Mouse (Mus musculus): ENCODE data around the gene Plcd1. TPM values are rescaled to one million over a fixed set of nuclear protein-coding genes. Genes with fewer than 3 reads are reported as not detected.

Plcd1 gene
- polyA plus RNA-seq, 1 experiment from 2014 or later = 57.9 TPM

DNA sequence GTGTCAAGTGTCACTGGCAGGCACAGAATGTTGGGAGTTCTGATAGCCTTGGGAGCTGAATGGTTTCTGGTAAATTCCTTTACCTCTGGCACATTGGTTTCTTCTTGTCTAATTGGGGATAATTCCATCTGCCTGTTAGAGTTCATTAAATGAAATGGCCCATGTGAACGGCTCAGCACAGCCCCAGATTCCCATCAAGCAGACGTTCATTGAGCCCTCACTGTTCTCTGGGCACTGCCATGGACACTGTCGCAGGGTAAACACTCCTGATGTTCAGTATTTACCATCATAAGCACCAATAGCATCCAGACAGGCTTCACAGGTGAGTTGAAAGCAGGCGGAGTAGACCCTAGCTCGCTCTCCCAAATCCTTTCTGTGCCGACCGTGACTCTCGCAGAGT is 59.2 kb downstream of the Plcd1 start:
- no peaks in the 10 kb centered on the region for H3K27me3 ChIP-seq
- ATAC-seq (no peak), DNase-seq (ENCODE audit: low read depth, low spot score) (no peak)
- no peak for TF ChIP-seq CTCF (IDR thresholded peaks at IDR 0.05)
- POLR2A ChIA-PET = no interaction called here
- CTCF ChIA-PET = interaction anchor here (0.6 to 3.4 kb wide), 2 partner anchors 113 to 497 kb away, joined by 3 to 18 read pairs; no protein-coding TSS in a partner anchor
- in situ Hi-C loops (cut with MboI; ENCODE audit: low pct_unique_long_range_greater_than_20kb) = loop anchor here (5.0 kb wide), 1 partner anchor 33 kb away; no protein-coding TSS in a partner anchor

GRCm38 (mm10) chr9:119033111-119033921 is 60.0 kb downstream of the Plcd1 start:
- ChIA-PET POLR2A (no interaction called here), CTCF (interaction anchor here (3.4 kb wide), 1 partner anchor 113 kb away, joined by 18 read pairs; no protein-coding TSS in a partner anchor)
- H3K27me3 ChIP-seq = no peaks in the 10 kb centered on the region
- no peak for TF ChIP-seq CTCF (IDR thresholded peaks at IDR 0.05)
- no peak for DNase-seq (ENCODE audit: low read depth, low spot score)
- in situ Hi-C loops (cut with MboI; ENCODE audit: low pct_unique_long_range_greater_than_20kb) = loop anchor here (5.0 kb wide), 1 partner anchor 34 kb away; no protein-coding TSS in a partner anchor
- no peak for ATAC-seq

- no peak for ATAC-seq
- no peak for DNase-seq (ENCODE audit: low read depth, low spot score)
- TF ChIP-seq CTCF (IDR thresholded peaks at IDR 0.05) = no peak
- POLR2A ChIA-PET = no interaction called here
- no peaks in the 10 kb centered on the region for H3K27me3 ChIP-seq
- CTCF ChIA-PET = interaction anchor here (3.4 kb wide), 1 partner anchor 112 kb away, joined by 18 read pairs; no protein-coding TSS in a partner anchor
- in situ Hi-C loops (cut with MboI; ENCODE audit: low pct_unique_long_range_greater_than_20kb) = loop anchor here (5.0 kb wide), 1 partner anchor 35 kb away; no protein-coding TSS in a partner anchor
These were observed 60.8 kb downstream of the Plcd1 start for GRCm38 (mm10) chr9:119032538-119032937.

DNA sequence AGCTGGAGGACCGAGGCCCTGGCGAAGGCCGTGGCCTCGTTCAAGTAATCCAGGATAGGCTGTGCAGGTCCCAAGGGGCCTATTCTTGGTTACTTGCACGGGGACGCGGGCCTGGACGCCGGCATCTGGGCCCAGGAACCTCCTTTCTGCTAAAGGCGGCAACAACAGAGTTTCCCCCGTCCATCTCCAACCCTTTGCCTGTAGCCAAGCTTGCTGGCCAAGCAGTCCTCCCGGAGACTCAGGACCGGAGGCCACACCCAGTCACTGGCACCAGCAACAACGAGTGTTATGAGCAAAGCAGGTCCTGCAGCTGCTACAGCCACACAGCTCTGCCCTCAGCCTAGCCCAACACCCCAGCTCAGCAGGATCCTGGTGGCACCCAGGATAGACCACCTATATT is 61.5 kb downstream of the Plcd1 start:
- in situ Hi-C loops (cut with MboI; ENCODE audit: low pct_unique_long_range_greater_than_20kb) = loop anchor here (5.0 kb wide), 1 partner anchor 36 kb away; no protein-coding TSS in a partner anchor
- DNase-seq (ENCODE audit: low read depth, low spot score) (no peak), ATAC-seq (no peak)
- no peak for TF ChIP-seq CTCF (IDR thresholded peaks at IDR 0.05)
- POLR2A ChIA-PET = no interaction called here
- no peaks in the 10 kb centered on the region for H3K27me3 ChIP-seq
- CTCF ChIA-PET = interaction anchor here (3.4 kb wide), 1 partner anchor 111 kb away, joined by 18 read pairs; no protein-coding TSS in a partner anchor

GRCm38 (mm10) chr9:119031038-119031437 is 62.3 kb downstream of the Plcd1 start:
- POLR2A ChIA-PET = no interaction called here

DNA sequence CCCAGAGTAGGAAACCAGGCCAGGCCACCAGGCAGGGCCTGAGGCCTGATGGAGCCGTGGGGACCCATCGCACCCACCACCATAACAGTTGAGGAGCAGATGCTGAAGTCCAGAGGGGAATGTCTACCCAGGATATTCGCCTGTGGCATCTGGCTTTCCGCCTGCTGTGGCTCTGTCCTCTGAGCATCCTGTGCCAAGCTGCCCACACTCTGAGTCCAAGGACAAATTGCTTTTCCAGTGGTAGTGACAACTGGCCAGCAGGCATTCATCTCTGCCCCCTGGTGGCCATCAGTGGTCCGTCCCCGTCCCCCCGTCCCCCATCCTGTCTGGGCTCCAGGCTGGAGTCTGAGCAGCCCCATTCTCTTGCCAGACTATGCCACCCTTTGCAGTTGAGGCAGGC is 63.7 kb downstream of the Plcd1 start:
- ATAC-seq = no peak
- H3K27me3 ChIP-seq = no peaks in the 10 kb centered on the region

More at GRCm38 (mm10) chr9:119031038-119031437, 62.3 kb downstream of the Plcd1 start:
- CTCF ChIA-PET = interaction anchor here (3.4 kb wide), 1 partner anchor 110 kb away, joined by 18 read pairs; no protein-coding TSS in a partner anchor
- in situ Hi-C loops (cut with MboI; ENCODE audit: low pct_unique_long_range_greater_than_20kb) = loop anchor here (5.0 kb wide), 1 partner anchor 36 kb away; no protein-coding TSS in a partner anchor
- DNase-seq (ENCODE audit: low read depth, low spot score) (no peak), ATAC-seq (no peak)
- no peaks in the 10 kb centered on the region for H3K27me3 ChIP-seq
- TF ChIP-seq CTCF (IDR thresholded peaks at IDR 0.05) = no peak

GRCm38 (mm10) chr9:119028226-119029195 is 64.8 kb downstream of the Plcd1 start:
- H3K27me3 ChIP-seq = no peaks in the 10 kb centered on the region
- ChIA-PET CTCF (interaction anchor here (0.8 to 1.2 kb wide), 2 partner anchors 9 to 27 kb away, joined by 3 read pairs; no protein-coding TSS in a partner anchor), POLR2A (interaction anchor here (0.5 to 0.6 kb wide), 2 partner anchors 71 to 102 kb away, joined by 3 read pairs; partner anchors contain the start of gene Ctdspl)
- in situ Hi-C loops (cut with MboI; ENCODE audit: low pct_unique_long_range_greater_than_20kb) = loop anchor here (5.0 kb wide), 1 partner anchor 106 kb away; no protein-coding TSS in a partner anchor
- DNase-seq (ENCODE audit: low read depth, low spot score) (no peak), ATAC-seq (no peak)
- no peak for TF ChIP-seq CTCF (IDR thresholded peaks at IDR 0.05)

More for the DNA sequence above, 63.7 kb downstream of the Plcd1 start:
- no peak for DNase-seq (ENCODE audit: low read depth, low spot score)
- POLR2A ChIA-PET = no interaction called here
- TF ChIP-seq CTCF (IDR thresholded peaks at IDR 0.05) = no peak
- in situ Hi-C loops (cut with MboI; ENCODE audit: low pct_unique_long_range_greater_than_20kb) = loop anchor here (5.0 kb wide), 1 partner anchor 107 kb away; no protein-coding TSS in a partner anchor
- CTCF ChIA-PET = interaction anchor here (0.8 to 1.2 kb wide), 2 partner anchors 10 to 25 kb away, joined by 3 read pairs; no protein-coding TSS in a partner anchor

DNA sequence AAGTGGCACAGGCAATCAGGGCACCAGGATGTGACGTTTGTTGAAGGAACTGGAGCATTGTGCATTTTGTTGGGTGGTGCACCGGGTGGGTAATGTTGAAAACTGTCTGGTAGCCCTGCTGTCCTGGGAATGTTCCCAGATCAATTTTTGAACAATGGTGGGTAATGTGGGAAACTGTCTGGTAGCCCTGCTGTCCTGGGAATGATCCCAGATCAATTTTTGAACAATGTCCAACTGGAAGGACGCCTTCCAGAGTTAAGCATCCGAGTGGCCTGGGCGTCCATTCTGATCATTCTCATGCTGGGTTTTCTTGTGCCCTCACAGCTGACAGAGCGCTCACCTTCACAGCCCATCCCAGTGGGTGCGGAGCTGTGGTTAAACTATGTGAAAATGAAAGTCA is 66.0 kb downstream of the Plcd1 start:
- ChIA-PET POLR2A (no interaction called here), CTCF (interaction anchor here (1.1 to 4.0 kb wide), 2 partner anchors 47 to 107 kb away, joined by 3 to 16 read pairs; no protein-coding TSS in a partner anchor)
- no peak for TF ChIP-seq CTCF (IDR thresholded peaks at IDR 0.05)
- in situ Hi-C loops (cut with MboI; ENCODE audit: low pct_unique_long_range_greater_than_20kb) = loop anchor here (5.0 kb wide), 1 partner anchor 105 kb away; no protein-coding TSS in a partner anchor
- H3K27me3 ChIP-seq = no peaks in the 10 kb centered on the region
- DNase-seq (ENCODE audit: low read depth, low spot score) (no peak), ATAC-seq (no peak)

DNA sequence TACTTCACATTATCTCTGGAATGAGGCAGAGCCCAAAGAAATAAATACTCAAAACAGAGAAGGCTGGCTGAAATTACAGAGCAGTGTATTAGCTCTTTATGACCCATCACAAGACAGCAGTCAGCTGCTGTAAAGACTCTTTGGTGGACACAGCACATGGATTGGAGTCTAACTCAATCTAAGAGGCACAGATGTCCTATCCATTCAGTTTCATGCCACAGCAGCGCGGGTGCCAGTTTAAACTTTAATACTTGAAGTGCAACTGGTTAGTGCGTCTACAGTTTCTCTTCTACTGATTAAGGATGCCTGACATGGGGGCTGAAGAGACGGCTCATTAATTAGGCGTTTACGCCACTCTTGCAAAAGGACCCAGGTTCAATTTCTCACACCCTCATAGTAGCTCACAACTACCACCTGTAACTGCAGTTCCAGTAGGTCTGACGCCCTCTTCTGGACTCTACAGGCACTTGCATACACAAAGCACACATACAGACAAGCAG is 67.4 kb downstream of the Plcd1 start:
- ATAC-seq (peak; percentile 68), DNase-seq (ENCODE audit: low read depth, low spot score) (peak; percentile 67)
- in situ Hi-C loops (cut with MboI; ENCODE audit: low pct_unique_long_range_greater_than_20kb) = loop anchor here (5.0 kb wide), 1 partner anchor 104 kb away; no protein-coding TSS in a partner anchor
- CTCF ChIA-PET = interaction anchor here (0.6 to 4.0 kb wide), 12 partner anchors 10 to 443 kb away, joined by 3 to 16 read pairs (median 3); no protein-coding TSS in a partner anchor
- no peaks in the 10 kb centered on the region for H3K27me3 ChIP-seq
- POLR2A ChIA-PET = interaction anchor here (0.6 to 0.8 kb wide), 3 partner anchors 67 to 455 kb away, joined by 3 to 5 read pairs (median 4); partner anchors contain the start of gene Plcd1
- no peak for TF ChIP-seq CTCF (IDR thresholded peaks at IDR 0.05)
